Mouse (Mus musculus): ENCODE measurements at regions not wholly inside any gene's neighbourhood (a gene's known extent, or its start where the extent isn't known, plus 50 kb on each side); places are given as distances from the start of the nearest gene placed in this dataset.
A peak's percentile ranks its signal among the peaks of the same experiment; 100 is the strongest.

DNA sequence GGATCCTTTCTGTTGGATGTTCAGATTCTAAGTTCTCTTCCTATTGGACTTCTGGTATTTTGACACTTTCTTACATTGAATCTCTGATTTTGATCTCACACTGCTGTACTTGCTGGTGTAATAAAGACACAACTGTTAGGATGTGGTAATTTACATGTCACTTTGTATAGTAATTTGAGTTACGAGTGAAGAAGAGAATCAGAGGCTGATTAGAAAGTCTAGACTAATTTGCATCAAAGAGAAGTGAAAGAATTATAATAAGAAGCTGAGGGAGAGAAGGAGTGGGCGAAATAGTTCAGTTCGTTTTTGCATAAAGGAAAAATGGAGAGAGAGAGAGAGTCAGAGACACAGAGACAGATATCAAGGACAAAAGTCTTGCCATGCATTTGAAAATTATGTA lies 1142.8 kb upstream of the Cited2 start:
- no peak for ATAC-seq (ENCODE audit: extremely low read depth, insufficient number of reproducible peaks, low FRiP score, poor library complexity, severe bottlenecking)

DNA sequence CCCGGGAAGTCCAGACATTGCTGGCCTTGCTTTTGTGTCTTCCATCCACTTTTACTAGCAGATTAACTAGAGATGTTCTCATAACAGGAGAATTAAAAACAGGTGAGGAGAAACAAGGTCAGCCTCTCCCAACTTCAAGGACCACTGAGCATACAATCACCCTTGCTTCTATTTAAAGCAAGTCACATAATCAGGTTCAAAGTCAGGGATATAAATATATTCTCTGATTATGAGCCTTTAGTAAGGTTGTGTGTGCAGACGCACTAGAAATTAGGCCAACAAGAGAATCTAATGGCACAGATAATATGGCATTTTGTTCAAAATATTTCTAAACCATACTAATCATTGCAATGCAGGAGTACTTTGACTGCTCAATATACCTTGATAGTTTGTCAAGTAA lies 1134.2 kb upstream of the Cited2 start:
- no peak for ATAC-seq (ENCODE audit: extremely low read depth, insufficient number of reproducible peaks, low FRiP score, poor library complexity, severe bottlenecking)

DNA sequence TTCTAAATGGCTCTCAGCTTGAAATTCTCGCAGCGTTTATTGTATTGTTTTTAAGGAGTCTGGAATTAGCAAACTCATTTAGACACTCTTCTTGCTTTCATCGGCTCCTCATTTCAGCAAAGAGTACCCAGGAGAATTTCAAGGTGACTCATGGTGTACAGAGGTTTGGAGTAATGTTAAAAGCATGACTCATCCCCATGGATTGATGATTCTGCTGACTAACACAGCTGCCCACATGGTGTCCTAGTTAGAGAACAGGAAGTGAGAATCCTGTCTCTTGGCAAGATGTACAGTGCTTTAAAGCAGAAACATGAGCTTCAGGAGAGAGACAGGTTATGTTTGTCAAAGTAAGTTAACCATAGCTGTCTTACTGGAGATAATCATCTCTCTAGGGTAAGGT lies 1133.6 kb upstream of the Cited2 start:
- ATAC-seq (ENCODE audit: extremely low read depth, insufficient number of reproducible peaks, low FRiP score, poor library complexity, severe bottlenecking): no peak

DNA sequence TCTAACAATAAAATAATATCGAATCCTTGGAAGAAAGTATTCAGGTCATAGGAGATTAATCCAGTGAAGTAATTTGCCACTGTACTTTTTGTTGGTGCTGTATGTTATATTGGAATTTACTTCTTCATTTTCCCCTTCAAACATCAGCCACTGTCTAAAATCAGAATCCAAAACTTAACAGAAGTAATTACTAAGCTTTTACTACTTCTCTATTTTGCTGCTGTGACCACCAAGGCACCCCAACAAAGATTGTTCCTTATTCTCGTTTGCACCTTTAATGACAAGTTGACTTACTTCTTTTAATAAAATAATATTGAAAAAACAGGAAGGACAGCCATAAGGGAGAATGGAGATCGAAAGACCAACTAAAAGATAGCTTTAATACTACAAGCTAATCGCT lies 1130.1 kb upstream of the Cited2 start:
- ATAC-seq (ENCODE audit: extremely low read depth, insufficient number of reproducible peaks, low FRiP score, poor library complexity, severe bottlenecking): no peak

DNA sequence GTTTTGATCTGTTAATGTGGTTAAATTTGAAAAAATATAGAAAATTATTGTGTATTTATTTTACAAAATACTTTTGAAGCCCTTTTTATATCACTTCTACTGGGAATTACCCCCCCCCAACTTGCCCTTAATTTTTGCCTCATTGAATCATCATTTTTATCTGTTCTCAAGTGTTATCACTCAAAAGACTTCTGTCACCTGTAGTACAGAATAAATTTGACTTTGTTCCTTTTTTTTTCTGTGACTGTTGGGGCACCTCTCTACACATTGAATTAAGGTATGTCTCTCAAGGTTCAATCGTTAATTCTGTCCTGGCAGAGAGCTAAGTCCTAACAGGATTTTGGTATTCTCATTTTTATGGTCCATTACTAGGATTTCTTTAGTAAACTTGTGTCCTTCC lies 1123.0 kb upstream of the Cited2 start:
- no peak for ATAC-seq (ENCODE audit: extremely low read depth, insufficient number of reproducible peaks, low FRiP score, poor library complexity, severe bottlenecking)

DNA sequence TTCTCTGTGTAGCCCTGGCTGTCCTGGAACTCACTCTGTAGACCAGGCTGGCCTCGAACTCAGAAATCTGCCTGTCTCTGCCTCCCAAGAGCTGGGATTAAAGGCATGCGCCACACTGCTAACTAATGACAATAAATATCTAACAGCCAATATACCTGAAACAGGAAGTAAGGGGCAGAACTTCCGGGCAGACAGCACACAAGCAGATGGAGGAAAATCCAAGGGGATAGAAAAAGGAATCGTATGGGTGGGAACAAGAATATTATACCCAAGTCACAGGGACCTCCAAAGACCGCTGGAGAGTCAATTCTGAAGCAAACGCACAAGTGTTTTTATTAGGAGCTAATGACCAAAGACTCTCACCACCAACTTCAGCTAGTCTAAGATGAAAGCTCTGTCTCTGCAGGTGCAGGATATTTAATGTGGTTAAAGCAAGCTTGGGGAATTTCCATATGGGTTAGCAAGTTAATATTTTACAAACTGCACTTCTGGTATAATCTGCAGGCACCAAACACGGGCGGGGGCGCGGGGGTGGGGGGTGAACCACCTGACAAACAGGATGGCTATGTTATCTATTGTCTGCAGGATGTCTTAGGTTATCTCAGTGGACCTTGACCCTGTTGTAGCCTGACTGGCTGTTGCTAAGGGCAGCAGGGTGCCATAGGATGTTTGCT lies 1122.3 kb upstream of the Cited2 start:
- ATAC-seq (ENCODE audit: extremely low read depth, insufficient number of reproducible peaks, low FRiP score, poor library complexity, severe bottlenecking): no peak

- no peak for ATAC-seq (ENCODE audit: extremely low read depth, insufficient number of reproducible peaks, low FRiP score, poor library complexity, severe bottlenecking)
Measured at GRCm38 (mm10) chr10:16601225-16601595, 1121.8 kb upstream of the Cited2 start.

DNA sequence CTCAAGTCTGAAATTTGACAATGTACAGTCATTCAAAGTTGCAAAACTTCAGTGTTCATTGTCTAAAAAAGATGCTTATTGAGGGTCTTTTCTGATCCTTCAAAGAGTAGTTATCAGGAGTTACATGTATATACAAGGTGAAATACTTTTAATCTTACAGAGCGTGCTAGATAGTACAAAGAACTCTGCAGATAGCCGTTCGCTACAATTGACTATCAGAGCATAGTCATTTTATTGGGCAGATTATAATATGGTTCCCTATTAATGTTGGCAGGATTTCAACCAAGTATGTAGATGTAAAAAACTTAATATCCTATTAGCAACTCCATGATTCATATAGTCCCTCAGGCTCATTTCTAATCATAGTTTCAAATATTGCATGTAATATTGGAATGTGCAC lies 1114.7 kb upstream of the Cited2 start:
- ATAC-seq (ENCODE audit: extremely low read depth, insufficient number of reproducible peaks, low FRiP score, poor library complexity, severe bottlenecking): no peak

DNA sequence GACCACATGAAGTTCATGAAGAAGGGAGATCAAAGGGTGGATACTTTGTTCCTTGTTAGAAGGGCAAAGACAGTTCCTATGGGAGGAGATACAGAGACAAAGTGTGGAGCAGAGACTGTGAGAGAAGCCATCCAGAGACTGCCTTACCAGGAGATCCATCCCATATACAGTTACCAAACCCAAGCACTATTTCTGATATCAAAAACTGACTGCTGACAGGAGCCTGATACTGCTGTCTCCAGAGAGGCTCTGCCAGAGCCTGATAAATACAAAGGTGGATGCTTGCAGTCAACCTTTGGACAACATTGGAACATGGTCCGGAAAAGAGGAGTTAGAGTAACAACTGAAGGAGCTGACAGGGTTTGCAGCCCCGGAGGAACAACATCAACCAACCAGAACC lies 1104.3 kb upstream of the Cited2 start:
- no peak for ATAC-seq (ENCODE audit: extremely low read depth, insufficient number of reproducible peaks, low FRiP score, poor library complexity, severe bottlenecking)

GRCm38 (mm10) chr10:16619584-16619983 lies 1103.4 kb upstream of the Cited2 start:
- no peak for ATAC-seq (ENCODE audit: extremely low read depth, insufficient number of reproducible peaks, low FRiP score, poor library complexity, severe bottlenecking)

DNA sequence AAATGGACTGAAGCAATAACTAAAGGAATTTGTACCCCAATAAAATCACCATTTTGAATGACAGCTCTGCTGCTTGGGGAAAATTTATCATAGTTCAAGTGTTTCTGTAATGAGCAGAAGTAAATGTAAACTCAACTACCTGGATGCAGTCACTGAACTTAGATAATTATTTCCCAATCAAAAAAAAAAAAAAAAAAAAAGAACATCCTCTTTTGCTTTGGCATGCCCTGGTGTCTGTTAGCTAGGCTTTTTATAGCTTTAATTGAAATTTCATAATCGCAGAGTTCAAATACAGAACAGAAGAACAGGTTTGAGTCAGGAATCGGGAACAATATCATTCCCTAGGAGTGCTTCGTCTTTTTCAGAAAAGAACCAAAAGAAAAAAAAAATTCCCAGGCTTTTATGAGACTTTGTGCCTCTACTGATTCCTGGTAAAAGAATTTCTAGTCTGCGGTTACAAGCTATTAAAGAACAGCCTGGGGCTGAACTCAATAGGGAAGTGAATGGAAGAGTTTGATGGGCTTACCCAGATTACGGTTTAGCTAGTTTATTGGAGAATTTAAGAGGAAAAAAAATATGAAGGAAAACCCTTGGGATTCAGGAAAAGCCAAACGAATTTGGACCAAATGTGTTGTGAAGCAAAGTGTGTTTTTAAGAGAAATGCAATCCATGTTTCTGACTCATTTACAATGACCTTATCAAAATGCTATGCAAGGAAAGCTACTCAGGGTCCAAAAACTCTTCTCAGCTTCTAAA lies 1102.0 kb upstream of the Cited2 start:
- ATAC-seq (ENCODE audit: extremely low read depth, insufficient number of reproducible peaks, low FRiP score, poor library complexity, severe bottlenecking): no peak

DNA sequence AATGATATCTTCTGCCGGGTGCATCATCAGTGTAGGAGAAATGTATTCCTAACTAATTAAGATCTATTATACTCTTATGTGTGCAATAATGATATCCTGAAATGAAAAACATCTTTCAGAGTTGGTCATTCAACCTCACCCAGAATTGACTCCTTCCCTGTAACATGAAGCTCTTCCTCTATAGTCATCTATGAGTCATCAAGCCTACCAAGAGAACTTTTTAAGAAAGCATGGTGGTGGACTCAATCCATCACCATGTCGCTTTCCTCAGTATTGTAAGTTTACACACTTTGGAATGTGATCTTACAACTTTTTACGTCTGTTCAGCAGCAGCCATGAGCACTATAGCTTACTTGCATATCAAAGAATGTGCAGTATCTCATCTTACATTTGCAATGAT lies 1100.2 kb upstream of the Cited2 start:
- ATAC-seq (ENCODE audit: extremely low read depth, insufficient number of reproducible peaks, low FRiP score, poor library complexity, severe bottlenecking): no peak

DNA sequence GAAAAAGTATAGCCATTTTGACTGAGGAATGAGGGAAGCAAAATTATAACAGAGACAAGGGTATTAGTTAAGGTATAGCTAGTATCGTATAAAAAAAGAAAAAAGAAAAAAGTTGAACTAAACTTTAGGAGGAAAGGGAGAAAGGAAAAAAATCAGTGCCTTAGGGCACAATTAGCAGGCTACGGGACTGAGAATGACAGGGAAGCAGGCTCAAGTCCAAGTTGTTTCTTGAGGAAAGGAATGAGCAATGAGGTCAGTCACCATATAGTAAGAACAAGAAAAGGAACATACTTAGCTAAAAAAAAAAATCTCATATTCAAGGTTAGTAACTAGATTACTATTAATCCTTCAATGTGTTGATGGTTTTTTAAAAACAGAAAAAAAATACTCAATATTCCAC lies 1089.8 kb upstream of the Cited2 start:
- no peak for ATAC-seq (ENCODE audit: extremely low read depth, insufficient number of reproducible peaks, low FRiP score, poor library complexity, severe bottlenecking)

GRCm38 (mm10) chr10:16635463-16635862 lies 1087.6 kb upstream of the Cited2 start:
- no peak for ATAC-seq (ENCODE audit: extremely low read depth, insufficient number of reproducible peaks, low FRiP score, poor library complexity, severe bottlenecking)

DNA sequence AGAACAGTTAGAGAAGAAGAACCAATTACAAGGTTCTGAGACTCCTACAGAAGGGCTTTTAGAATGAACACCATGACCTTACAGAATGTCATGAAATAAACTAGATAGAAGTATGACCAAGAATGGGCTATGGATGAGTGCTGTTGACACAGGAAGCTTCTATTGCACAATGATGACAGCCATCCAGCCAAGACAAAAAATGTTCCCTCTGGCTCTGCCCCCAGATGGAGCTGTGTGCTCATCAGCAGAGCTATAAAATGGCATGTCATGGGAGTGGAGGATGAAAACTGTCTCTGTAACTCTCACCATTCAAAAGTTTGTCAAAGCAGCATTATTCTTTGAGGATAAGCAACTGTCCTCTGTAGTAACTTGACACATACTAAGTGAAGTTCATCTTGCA lies 1086.0 kb upstream of the Cited2 start:
- ATAC-seq (ENCODE audit: extremely low read depth, insufficient number of reproducible peaks, low FRiP score, poor library complexity, severe bottlenecking): 0 out of 2 replicates have a peak, but pooled peaks have one; percentile 30

GRCm38 (mm10) chr10:16638111-16638510 lies 1084.9 kb upstream of the Cited2 start:
- no peak for ATAC-seq (ENCODE audit: extremely low read depth, insufficient number of reproducible peaks, low FRiP score, poor library complexity, severe bottlenecking)

GRCm38 (mm10) chr10:16640136-16640535 lies 1082.9 kb upstream of the Cited2 start:
- no peak for ATAC-seq (ENCODE audit: extremely low read depth, insufficient number of reproducible peaks, low FRiP score, poor library complexity, severe bottlenecking)

DNA sequence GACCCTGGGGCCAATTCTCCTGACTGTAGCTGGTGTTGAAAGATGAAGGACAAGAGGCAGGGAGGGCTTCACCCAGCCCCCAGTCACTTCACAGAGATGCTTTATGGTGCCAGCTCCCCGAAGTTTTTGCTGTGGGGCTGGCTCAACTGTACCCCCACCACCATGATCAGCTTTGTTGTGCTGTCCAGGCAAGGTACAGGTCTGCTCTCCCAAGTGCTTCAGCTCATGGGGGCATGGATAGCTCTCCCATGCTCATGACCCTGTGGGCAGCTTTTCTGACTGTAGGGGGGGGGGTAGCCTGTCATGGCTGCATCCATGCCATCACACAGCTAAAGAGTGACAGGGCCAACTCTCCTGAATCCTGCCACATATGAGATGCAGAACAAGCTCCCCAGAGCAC lies 1072.9 kb upstream of the Cited2 start:
- no peak for ATAC-seq (ENCODE audit: extremely low read depth, insufficient number of reproducible peaks, low FRiP score, poor library complexity, severe bottlenecking)

DNA sequence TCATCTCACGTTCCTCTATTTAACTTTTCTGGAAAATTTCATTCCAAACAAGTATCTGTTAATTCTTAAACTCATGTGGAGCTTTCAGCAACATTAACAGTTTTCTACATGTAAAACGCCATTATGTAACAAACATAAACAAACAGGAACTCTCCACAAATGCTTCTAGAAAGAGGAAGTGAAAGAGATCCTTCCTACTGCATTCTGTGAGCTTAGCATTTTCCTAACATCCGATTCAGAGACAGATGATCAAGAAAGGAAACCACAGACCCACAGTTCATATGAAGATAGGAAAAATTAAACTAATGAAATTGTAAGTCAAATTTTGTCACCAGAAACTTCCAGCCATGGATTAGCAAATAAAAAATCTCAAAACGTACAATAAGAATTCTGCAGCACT lies 1070.6 kb upstream of the Cited2 start:
- ATAC-seq (ENCODE audit: extremely low read depth, insufficient number of reproducible peaks, low FRiP score, poor library complexity, severe bottlenecking): peak; percentile 83

- ATAC-seq (ENCODE audit: extremely low read depth, insufficient number of reproducible peaks, low FRiP score, poor library complexity, severe bottlenecking): no peak
Measured at GRCm38 (mm10) chr10:16664483-16664882, 1058.5 kb upstream of the Cited2 start.

DNA sequence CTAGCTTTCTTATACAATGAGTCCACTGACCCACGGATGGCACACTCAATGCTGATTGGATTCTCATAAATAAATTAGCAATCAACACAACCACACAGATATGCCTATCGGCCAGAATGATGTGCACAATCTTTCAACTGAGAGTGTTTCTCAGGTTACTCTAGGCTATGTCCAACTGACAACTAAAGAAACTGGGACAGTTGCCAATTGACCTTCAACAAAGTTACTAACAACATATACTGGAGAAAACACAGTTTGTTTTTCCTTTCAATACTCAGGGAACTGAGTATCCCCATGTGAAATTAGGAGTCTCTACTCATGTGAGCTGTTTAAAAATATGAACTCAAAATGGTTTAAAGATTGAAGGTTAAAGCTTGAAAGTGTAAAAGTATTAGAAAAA lies 1052.7 kb upstream of the Cited2 start:
- no peak for ATAC-seq (ENCODE audit: extremely low read depth, insufficient number of reproducible peaks, low FRiP score, poor library complexity, severe bottlenecking)

Measured in neutrophil, adult 5-6 weeks (primary cell).